Mouse (Mus musculus) lung, adult 2 months (tissue): ENCODE data around the gene Cplx3. TPM values are rescaled to one million over a fixed set of nuclear protein-coding genes. Genes with fewer than 3 reads are reported as not detected.
A peak's percentile ranks its signal among the peaks of the same experiment; 100 is the strongest.

ENCODE experiments used
- DNase-seq: peaks from one replicate; pipeline ENCODE4 v3.0.0; 2022
- H3K4me1 ChIP-seq: fragments of 200-500 bp; 2 replicates; pipeline ENCODE4 v1.6.1; 2011; ENCODE audit warnings: low read length; ENCODE audit not compliant: control insufficient read depth, insufficient read depth
- H3K4me3 ChIP-seq: fragments of 200-500 bp; replicated peaks from 2 replicates; pipeline ENCODE3; 2011; ENCODE audit warnings: low read depth, mild to moderate bottlenecking, control low read depth, low read length; ENCODE audit errors: extremely low read depth
- CTCF ChIP-seq: fragments of 200-500 bp; IDR thresholded peaks from 2 replicates; pipeline ENCODE4 v1.5.1; 2011; ENCODE audit warnings: mild to moderate bottlenecking, low read length, control low read depth; ENCODE audit not compliant: insufficient read depth
- POLR2A ChIP-seq: fragments of 200-500 bp; IDR thresholded peaks from 2 replicates; pipeline ENCODE4 v1.6.1; 2011; ENCODE audit warnings: low read depth, mild to moderate bottlenecking, control low read depth, low read length, borderline replicate concordance; ENCODE audit errors: extremely low read depth
- WGBS: fragments of 180-500 bp; shearing (Covaris S2); methylation state at CpG from one replicate; pipeline ENCODE4 v1.1.7; 2018; 5-methylcytosine and 5-hydroxymethylcytosine counted together
- polyA plus RNA-seq: library from polyadenylated mRNA; depleted of rRNA; stranded (reverse); fragments of >200 nt; gene quantifications from 2 replicates; pipeline ENCODE4 v1.2.3, GENCODE M21; 2012

The Cplx3 gene
- polyA plus RNA-seq, 1 experiment, result not detected

DNA sequence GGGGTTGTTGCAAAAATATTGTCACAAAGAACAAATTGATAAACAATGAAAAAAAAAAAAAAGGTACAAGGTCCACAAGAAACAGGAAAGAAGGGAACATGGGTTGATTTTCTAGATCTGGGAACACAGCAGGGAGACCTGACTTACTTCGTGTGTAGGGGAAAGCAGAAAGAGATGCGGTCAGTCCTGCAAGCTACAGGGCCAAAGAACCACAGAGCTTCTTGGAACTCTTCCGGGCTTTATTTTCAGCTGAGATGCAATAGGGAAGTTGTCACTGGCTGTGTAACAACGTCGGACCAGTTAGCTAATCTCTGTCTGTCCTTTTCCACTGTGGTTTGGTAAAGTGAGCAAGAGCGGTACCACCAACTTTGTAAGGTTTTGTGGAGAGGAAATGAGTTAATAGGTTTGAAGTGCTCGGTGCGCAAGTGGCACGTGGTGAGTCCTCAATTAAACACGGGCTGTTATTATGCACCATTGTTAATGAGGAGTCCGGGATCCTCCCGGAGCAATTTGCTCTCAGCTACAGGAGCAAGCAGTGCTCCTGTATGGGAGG, 40.5 kb upstream of the Cplx3 start:
- Histone ChIP-seq H3K4me3 (no peak overlapping the region), H3K4me1 (peaks cover 7% of the 10 kb centered on the region)
- 58% methylated on average over 12 of the region's 12 CpGs for WGBS
- TF ChIP-seq POLR2A, result no peak
- TF ChIP-seq CTCF, result no peak
- no peak for DNase-seq

GRCm38 (mm10) chr9:57644944-57645893, 39.1 kb upstream of the Cplx3 start:
- H3K4me1 ChIP-seq, result peaks cover 18% of the 10 kb centered on the region
- peak; percentile 95 for DNase-seq
- peak; percentile 71; the same call in 1 of the 2 replicates for TF ChIP-seq POLR2A
- peak; percentile 69 for TF ChIP-seq CTCF
- H3K4me3 ChIP-seq, result peak overlapping the region; percentile 93
- WGBS, result under 1% methylated on average over 66 of the region's 85 CpGs

GRCm38 (mm10) chr9:57644442-57644943, 38.4 kb upstream of the Cplx3 start:
- WGBS, result 2% methylated on average over 18 of the region's 18 CpGs
- TF ChIP-seq CTCF (no peak), POLR2A (0 out of 2 replicates have a peak, but pooled peaks have one; percentile 12)
- Histone ChIP-seq H3K4me3 (peak overlapping the region; percentile 93), H3K4me1 (peaks cover 25% of the 10 kb centered on the region)
- DNase-seq, result no peak

- peaks cover 32% of the 10 kb centered on the region for H3K4me1 ChIP-seq
- 21% methylated on average over 7 of the region's 7 CpGs for WGBS
- H3K4me3 ChIP-seq, result peak overlapping the region; percentile 30
- TF ChIP-seq CTCF (no peak), POLR2A (no peak)
- DNase-seq, result no peak
These were observed 37.7 kb upstream of the Cplx3 start for GRCm38 (mm10) chr9:57643856-57644180.

DNA sequence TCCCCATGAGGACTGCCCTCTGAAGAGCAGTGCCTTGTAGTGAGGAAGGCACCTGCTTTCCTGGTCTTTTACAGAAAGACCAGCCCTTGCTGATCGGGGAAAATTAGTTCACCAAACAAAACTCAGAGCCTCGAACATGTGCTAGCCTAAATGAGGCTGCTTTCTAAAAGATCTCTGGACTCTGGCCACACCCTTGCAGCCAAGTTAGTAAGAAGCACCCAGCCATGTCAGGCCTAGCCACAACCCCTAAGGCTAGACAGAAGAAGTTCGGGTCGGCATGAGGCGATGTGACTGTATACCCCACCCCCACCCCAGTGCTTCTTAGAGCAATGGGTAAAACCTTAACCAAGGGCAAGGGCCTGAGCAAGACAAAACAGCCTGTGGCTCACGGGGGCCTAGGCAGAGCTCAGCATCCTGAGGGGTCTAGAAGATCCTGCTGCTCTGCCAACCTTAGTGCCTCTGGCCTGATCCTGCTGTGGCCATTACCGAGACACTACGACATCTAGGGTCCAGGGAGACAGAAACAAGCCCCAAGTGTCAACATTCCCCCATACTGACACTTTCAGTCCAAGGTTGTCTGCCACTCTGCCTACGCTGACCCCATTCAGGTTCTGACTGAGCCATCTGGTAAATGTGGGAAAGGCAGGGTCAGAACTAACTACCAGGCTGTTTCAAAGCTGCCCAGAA, 37.2 kb upstream of the Cplx3 start:
- no peak for DNase-seq
- 46% methylated on average over 9 of the region's 9 CpGs for WGBS
- TF ChIP-seq POLR2A (no peak), CTCF (no peak)
- peaks cover 37% of the 10 kb centered on the region for H3K4me1 ChIP-seq
- peak overlapping the region; percentile 30 for H3K4me3 ChIP-seq

DNA sequence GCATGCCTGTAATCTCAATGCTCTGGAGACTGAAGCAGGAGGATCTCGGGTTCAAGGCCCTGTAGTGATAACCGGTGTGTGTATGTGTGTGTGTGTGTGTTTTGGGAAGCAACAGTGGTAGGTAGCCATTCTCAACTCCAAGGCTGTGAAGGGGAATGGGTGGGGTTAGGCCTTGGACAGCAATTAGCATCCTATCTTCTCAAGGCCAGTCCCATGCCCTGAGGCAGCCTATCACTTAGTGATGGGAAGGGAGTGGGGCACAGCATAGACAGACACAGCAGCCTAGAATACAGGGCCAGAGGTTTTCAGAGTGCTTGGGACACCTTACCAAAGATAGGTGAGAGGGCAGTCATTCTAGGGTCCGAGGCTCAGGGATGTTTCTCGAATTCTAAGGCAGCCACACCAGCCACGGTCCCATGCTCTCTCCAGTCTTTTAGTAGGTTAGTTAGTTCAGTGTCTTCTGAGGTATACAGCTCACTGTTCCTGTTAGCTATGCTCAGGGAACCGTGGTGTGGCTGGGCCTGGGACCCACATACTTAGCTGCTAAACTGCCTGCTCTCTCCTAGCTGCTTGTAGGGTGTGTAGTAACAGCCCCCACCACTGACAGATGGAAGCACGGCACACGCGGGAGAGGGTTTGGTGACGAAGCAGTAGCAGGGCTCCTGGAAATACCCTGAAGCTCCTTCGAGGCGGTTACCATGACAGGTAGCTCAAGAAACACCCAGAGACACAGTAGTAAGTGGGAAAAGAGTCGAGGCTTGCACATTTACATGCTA, 35.9 kb upstream of the Cplx3 start:
- peaks cover 48% of the 10 kb centered on the region for H3K4me1 ChIP-seq
- no peak overlapping the region for H3K4me3 ChIP-seq
- 68% methylated on average over 13 of the region's 13 CpGs for WGBS

GRCm38 (mm10) chr9:57641022-57641421, 34.9 kb upstream of the Cplx3 start:
- Histone ChIP-seq H3K4me3 (no peak overlapping the region), H3K4me1 (peaks cover 49% of the 10 kb centered on the region)
- WGBS, result 60% methylated on average over 1 of the region's 1 CpGs
- TF ChIP-seq POLR2A, result no peak
- no peak for TF ChIP-seq CTCF
- no peak for DNase-seq

More for the DNA sequence above, 35.9 kb upstream of the Cplx3 start:
- DNase-seq, result no peak
- TF ChIP-seq POLR2A (no peak), CTCF (no peak)

- peak; percentile 54 for DNase-seq
- Histone ChIP-seq H3K4me3 (no peak overlapping the region), H3K4me1 (peaks cover 48% of the 10 kb centered on the region)
- TF ChIP-seq POLR2A (peak; percentile 55; the same call in 1 of the 2 replicates), CTCF (no peak)
- WGBS, result 6% methylated on average over 15 of the region's 15 CpGs
These were observed 34.3 kb upstream of the Cplx3 start for GRCm38 (mm10) chr9:57640384-57640783.
